Mouse (Mus musculus) embryonic facial prominence, embryonic 13.5 days (tissue): Measurements from ENCODE around the gene Slc7a7. TPM values are rescaled to one million over a fixed set of nuclear protein-coding genes. Genes with fewer than 3 reads are reported as not detected.
A peak's percentile ranks its signal among the peaks of the same experiment; 100 is the strongest.

Source experiments
- ATAC-seq: fragments of 200-750 bp; cut with Nextera tagmentation; 2 replicates; pipeline ENCODE4 v1.8.0; 2017; ENCODE audit warnings: low read depth; ENCODE audit not compliant: insufficient number of reproducible peaks, insufficient read depth, low FRiP score, low TSS enrichment
- H3K27ac ChIP-seq: fragments of 300-500 bp; sonication (generic); 2 replicates; pipeline ENCODE4 v1.5.1; 2015; ENCODE audit warnings: moderate library complexity, mild to moderate bottlenecking, inconsistent platforms
- H3K27me3 ChIP-seq: fragments of 300-500 bp; sonication (generic); 2 replicates; pipeline ENCODE4 v1.6.1; 2015; ENCODE audit warnings: mild to moderate bottlenecking, inconsistent platforms
- H3K36me3 ChIP-seq: fragments of 300-500 bp; sonication (generic); 2 replicates; pipeline ENCODE4 v1.6.1; 2015; ENCODE audit warnings: mild to moderate bottlenecking, inconsistent platforms
- H3K4me1 ChIP-seq: fragments of 300-500 bp; sonication (generic); 2 replicates; pipeline ENCODE4 v1.6.1; 2015; ENCODE audit warnings: inconsistent platforms
- H3K4me2 ChIP-seq: fragments of 300-500 bp; sonication (generic); 2 replicates; pipeline ENCODE4 v1.6.1; 2015; ENCODE audit warnings: moderate library complexity, mild to moderate bottlenecking, inconsistent platforms
- H3K4me3 ChIP-seq: fragments of 300-500 bp; sonication (generic); 2 replicates; pipeline ENCODE4 v1.5.1; 2015; ENCODE audit warnings: mild to moderate bottlenecking, inconsistent platforms
- H3K9ac ChIP-seq: fragments of 300-500 bp; sonication (generic); 2 replicates; pipeline ENCODE4 v1.6.1; 2015; ENCODE audit warnings: mild to moderate bottlenecking, inconsistent platforms
- H3K9me3 ChIP-seq: fragments of 300-500 bp; sonication (generic); 2 replicates; pipeline ENCODE4 v1.6.1; 2016; ENCODE audit warnings: inconsistent platforms
- WGBS: fragments of 180-500 bp; shearing (Covaris S2); methylation state at CpG from one replicate; pipeline ENCODE4 v1.1.7; 2015; ENCODE audit warnings: mixed read lengths; 5-methylcytosine and 5-hydroxymethylcytosine counted together
- polyA plus RNA-seq: library from polyadenylated mRNA; unstranded; fragments of >200 nt; fragmentation: Nextera tagmentation; extraction: Ambion mirVana; gene quantifications from 2 replicates; pipeline ENCODE4 v1.2.1, GENCODE M21; 2015

The Slc7a7 gene
- polyA plus RNA-seq = 4.5 and 6.2 TPM in 2 replicates

DNA sequence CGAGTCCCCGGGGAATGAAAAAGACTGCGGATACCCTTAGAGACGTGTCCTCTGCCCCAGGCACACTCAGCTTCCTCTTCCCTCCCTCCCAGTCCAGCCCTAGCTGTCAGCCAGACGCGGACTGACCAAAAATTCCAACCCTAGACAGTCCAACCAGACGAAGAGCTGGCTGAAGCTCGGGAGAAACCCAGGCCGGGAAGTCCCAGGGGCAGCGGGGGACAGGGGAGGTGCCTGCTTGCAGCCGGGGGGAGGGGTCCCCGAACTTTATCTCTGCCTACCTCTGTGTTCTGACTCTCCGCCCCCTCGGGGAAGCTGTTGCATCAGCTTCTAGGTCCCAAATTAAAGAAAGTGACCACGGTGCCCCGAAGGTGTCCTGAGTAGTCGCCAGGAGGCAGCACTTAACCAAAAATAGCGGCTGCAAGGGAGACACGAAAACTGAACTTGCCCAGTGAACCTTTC lies at the start of gene Slc7a7:
Gene Slc7a7 (minus strand): TSS at position 158 of the 459 bp plus-strand sequence.
- ATAC-seq = no peak
- Histone ChIP-seq H3K27ac (no peak within 1 kb of the TSS), H3K4me1 (peaks cover 31% of the 10 kb centered on the region), H3K36me3 (no peaks in the 10 kb centered on the region), H3K9me3 (no peaks in the 10 kb centered on the region; the same call in 1 of the 2 replicates), H3K4me2 (peak within 1 kb of the TSS; percentile 39), H3K4me3 (peak within 1 kb of the TSS; percentile 20), H3K9ac (peak within 1 kb of the TSS; percentile 40; the same call in 1 of the 2 replicates), H3K27me3 (peaks cover 29% of the 10 kb centered on the region)
- 4% methylated on average over 19 of the region's 19 CpGs for WGBS

DNA sequence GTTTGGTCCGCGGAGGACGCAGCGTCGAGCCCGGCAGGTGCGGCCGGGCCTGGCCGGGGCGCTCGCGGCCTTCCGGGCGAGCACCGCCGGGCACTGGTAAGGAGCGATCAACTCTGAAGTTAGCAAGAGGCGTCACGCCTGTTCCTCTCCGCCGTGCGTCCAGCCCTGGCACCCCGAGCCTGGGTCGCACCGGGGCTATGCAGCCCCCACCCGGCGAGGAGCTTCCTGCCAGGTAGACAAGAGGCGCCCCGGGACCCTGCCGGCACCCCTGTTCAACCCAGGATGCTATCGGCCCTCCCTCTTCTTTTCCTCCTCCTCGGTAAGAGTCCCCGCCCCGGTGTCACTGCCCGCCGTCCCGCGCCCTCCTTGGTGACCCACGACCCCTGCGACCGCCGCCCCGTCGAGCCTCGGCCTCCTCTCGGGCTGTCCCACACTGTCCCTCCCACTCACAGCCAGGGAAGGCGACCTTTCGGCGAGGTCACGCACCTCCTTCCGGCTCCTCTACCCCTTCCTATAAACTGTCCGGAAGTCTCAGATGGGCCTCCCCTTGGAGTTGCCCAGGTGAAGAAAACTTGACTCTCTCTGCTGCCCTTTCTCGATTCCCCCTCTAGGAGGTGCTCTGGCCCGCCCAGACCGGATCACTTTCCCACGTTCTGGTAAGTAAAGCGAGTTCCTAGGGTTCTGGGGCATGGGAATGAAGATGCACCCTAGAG lies 46.9 kb upstream of the Slc7a7 start:
- peak; percentile 56 for ATAC-seq
- Histone ChIP-seq H3K4me2 (peak overlapping the region; percentile 87), H3K9ac (peak overlapping the region; percentile 84), H3K27ac (peak overlapping the region; percentile 55), H3K36me3 (peaks cover 27% of the 10 kb centered on the region), H3K4me3 (peak overlapping the region; percentile 87), H3K27me3 (no peaks in the 10 kb centered on the region), H3K4me1 (peaks cover 15% of the 10 kb centered on the region), H3K9me3 (no peaks in the 10 kb centered on the region)
- WGBS = 1% methylated on average over 57 of the region's 57 CpGs

DNA sequence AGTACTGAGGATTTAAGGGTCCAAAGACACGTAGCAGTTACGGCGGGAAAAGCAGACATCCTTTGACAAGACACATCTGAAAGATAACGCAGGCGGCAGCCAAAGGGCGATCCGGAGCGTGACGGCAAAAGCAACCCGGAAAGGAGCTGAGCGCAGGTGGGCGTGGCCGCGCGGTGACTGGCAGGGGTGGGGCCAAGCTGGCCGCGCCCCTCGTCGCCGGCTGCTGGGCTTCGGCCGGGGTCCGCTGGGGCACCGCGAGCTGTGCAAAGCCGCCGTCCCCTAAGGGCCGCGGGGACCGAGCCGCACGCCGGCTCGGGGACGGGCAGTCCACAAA lies 46.3 kb upstream of the Slc7a7 start, which contains the start of gene Lrp10:
Gene Lrp10 (plus strand): TSS at position 179 of the 334 bp plus-strand sequence.
- Histone ChIP-seq H3K4me2 (peak within 1 kb of the TSS; percentile 87), H3K27ac (peak within 1 kb of the TSS; percentile 55), H3K36me3 (peaks cover 22% of the 10 kb centered on the region), H3K4me3 (peak within 1 kb of the TSS; percentile 87), H3K9me3 (no peaks in the 10 kb centered on the region), H3K4me1 (peaks cover 15% of the 10 kb centered on the region), H3K27me3 (no peaks in the 10 kb centered on the region), H3K9ac (peak within 1 kb of the TSS; percentile 84)
- under 1% methylated on average over 35 of the region's 35 CpGs for WGBS
- peak; percentile 84 for ATAC-seq

DNA sequence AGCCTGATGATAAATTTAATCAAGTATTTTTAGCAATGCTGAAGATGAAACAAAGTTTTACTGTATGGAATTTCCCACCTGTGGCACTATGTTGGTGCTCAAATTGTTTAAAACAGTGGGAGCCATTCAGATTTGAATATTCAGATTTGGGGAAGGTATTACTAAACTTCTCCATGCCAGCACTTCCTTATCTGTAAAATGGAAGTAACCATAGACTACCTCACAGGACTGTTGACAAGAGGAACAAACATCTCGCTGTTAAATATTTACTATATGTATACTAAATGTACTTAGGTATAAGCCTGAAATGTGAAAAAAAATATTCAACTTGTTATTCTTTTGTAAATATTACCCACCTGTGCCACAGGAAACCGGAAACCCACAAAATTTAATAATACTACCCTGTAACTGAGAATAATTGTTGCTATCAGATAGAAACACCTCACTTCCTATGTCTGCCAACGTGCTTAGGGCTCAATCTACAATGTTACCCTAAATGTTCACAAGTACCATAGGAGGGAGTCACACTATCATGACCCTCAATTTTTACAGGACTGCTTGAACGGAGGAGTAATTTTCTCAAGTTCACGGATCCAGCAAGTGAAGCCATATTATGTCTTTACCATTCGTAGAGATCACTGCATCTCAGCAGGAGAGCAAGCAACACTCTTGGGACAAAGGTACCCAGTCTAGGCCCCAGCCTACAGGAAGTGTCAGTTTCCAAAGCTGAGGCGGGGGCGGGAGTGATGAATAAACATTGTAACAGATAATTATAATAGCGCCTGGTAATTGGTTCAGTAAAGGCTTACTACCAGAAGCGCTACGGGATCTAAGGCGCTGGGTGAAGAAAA lies 45.8 kb upstream of the Slc7a7 start:
- H3K27ac ChIP-seq = no peak overlapping the region
- H3K4me3 ChIP-seq = peak overlapping the region; percentile 87
- no peaks in the 10 kb centered on the region for H3K9me3 ChIP-seq
- H3K4me2 ChIP-seq = peak overlapping the region; percentile 87
- peaks cover 16% of the 10 kb centered on the region for H3K36me3 ChIP-seq
- 12% methylated on average over 12 of the region's 12 CpGs for WGBS
- ATAC-seq = no peak
- peak overlapping the region; percentile 84 for H3K9ac ChIP-seq
- H3K27me3 ChIP-seq = no peaks in the 10 kb centered on the region
- H3K4me1 ChIP-seq = peaks cover 15% of the 10 kb centered on the region

DNA sequence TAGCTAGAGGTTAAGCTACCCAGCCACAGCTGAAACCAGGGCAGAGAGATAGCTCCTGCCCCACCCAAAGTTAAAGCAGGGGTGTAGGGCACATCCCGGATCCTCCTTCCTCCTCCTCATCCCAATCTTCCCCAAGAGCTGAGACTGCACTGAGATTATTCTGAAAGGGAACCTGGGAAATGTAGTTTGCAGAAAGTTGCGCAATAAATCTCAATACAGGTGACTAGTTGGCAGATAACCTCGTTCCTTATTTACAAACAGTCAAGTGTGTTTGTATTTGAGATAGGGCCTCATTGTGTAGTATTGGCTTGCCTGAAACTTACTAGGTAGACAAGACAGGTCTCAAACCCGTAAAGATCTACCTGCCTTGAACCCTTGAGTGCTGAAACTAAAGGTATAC lies 44.6 kb upstream of the Slc7a7 start:
- ATAC-seq = no peak

DNA sequence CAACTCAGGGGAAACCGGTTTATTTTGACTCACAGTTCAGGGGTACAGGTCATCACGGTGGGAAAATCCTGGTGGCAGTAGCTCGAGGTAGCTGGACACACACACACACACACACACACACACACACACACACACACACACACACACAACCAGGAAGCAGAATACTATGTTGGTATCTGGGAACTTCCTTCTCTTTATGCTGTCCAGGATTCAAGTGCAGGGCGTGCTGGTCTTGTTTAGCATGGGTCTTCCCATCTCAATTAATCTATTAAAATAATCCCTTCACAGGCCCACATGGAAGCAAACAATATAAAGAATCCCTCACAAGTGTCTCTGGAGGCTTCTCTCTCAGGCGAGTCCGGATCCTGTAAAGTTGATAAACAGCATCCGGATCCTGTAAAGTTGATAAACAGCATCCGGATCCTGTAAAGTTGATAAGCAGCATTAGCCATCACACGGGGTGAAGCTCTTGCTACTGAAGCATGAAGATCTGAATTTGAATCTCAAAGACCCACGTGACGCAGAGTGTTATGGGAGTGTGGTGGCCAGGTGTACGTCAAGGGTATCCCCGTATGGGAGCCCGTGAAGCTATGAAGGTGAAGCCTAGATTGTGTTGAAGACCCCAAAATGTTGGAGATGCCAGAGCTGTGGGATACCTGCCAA lies 40.5 kb upstream of the Slc7a7 start:
- Histone ChIP-seq H3K4me2 (no peak overlapping the region), H3K4me3 (no peak overlapping the region), H3K27me3 (no peaks in the 10 kb centered on the region), H3K36me3 (no peaks in the 10 kb centered on the region), H3K4me1 (no peaks in the 10 kb centered on the region), H3K27ac (no peak overlapping the region), H3K9ac (no peak overlapping the region), H3K9me3 (no peaks in the 10 kb centered on the region)
- ATAC-seq = no peak
- 85% methylated on average over 14 of the region's 14 CpGs for WGBS

More for the DNA sequence above, 44.6 kb upstream of the Slc7a7 start:
- Histone ChIP-seq H3K9ac (no peak overlapping the region), H3K27me3 (no peaks in the 10 kb centered on the region), H3K9me3 (no peaks in the 10 kb centered on the region), H3K4me1 (peaks cover 15% of the 10 kb centered on the region), H3K27ac (no peak overlapping the region), H3K4me3 (no peak overlapping the region), H3K4me2 (no peak overlapping the region), H3K36me3 (peaks cover 4% of the 10 kb centered on the region)
- 81% methylated on average over 4 of the region's 4 CpGs for WGBS

DNA sequence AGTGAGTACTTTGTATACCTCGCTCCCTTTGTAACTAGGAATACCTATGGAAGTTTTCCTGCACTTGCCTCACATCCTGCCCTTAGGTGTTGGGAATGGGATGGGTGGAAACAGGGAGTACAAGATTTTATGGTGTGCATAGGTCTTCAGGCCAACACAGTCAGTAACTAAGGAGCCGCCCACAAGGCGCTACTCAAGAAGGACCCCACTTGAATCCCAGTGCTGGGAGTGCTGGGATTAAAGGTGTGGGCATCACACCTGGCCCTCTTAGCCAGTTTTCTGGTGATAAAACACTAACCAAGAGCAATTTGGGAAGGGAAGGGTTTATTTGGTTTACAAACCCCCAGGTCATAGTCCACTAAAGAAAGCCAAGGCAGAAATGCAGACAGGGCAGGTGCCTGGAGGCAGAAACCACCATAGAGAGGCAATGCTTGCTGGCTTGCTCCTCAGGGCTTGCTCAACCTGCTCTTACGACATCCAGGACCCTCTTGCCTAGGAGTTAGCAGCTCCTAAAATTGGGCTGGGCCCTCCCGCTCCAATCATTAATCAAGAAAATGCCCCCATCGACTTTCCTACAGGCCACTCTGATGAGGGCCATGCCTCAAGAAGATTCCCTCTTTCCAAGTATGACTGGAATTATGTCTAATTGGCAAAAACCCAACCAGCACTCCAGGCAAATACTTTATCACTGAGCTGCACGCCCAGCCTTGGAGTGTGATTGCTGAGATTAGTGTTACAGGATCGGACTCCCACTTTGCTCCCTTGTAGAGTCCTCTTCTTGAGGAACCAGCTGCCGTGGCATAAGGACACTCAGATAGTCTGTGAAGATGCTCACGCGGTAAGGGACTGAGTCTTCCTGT lies 37.3 kb upstream of the Slc7a7 start:
- ATAC-seq = no peak
- H3K9ac ChIP-seq = no peak overlapping the region
- H3K27me3 ChIP-seq = no peaks in the 10 kb centered on the region
- no peaks in the 10 kb centered on the region for H3K4me1 ChIP-seq
- H3K4me2 ChIP-seq = no peak overlapping the region
- 85% methylated on average over 11 of the region's 11 CpGs for WGBS
- no peak overlapping the region for H3K27ac ChIP-seq
- H3K36me3 ChIP-seq = no peaks in the 10 kb centered on the region
- H3K9me3 ChIP-seq = no peaks in the 10 kb centered on the region
- no peak overlapping the region for H3K4me3 ChIP-seq

DNA sequence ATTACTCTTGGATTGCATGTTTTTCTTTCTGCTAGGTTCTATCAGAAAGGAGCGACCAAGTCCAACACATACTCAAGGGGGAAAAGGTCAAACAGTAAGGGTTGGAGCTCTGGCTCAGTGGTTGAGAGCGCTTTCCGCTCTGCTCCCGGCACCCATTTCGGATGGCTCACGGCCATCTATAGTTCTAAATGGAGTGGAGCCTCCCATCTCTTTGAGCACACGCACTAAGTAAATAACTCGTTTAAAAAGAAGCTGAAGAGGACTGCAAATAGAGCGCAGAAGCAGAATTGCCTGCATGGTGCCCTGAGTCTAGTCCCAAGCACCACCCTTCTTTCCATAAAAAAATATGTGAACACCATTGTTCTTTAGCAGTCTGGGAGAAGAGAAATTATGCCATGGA lies 36.0 kb upstream of the Slc7a7 start:
- WGBS = 87% methylated on average over 9 of the region's 9 CpGs
- Histone ChIP-seq H3K4me1 (peaks cover 8% of the 10 kb centered on the region), H3K36me3 (no peaks in the 10 kb centered on the region), H3K4me2 (no peak overlapping the region), H3K9me3 (no peaks in the 10 kb centered on the region), H3K27ac (no peak overlapping the region), H3K4me3 (no peak overlapping the region), H3K9ac (no peak overlapping the region), H3K27me3 (no peaks in the 10 kb centered on the region)
- no peak for ATAC-seq

DNA sequence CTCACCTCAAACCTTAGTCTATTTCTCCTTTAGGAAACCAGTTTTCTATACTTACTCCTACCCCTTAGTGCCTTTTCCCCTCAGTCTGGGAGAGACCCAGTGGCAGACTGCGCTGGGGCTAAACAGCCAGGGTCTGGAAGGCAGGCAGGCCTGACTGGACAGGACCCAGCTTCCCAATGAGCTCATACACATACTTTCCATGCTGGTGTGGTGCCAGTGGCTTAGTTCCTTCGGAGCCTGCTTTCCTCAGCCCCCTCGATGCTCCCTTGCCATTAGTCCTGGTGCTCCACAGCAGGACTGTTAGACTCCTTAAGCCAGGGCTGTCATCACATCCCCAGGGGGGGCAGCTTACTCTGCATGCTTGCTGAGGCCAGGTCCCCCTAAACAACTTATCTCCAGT lies 27.9 kb upstream of the Slc7a7 start:
- no peak overlapping the region for H3K9ac ChIP-seq
- no peak for ATAC-seq
- no peak overlapping the region for H3K4me2 ChIP-seq
- WGBS = 68% methylated on average over 3 of the region's 3 CpGs
- no peaks in the 10 kb centered on the region for H3K9me3 ChIP-seq
- H3K27ac ChIP-seq = no peak overlapping the region
- no peak overlapping the region for H3K4me3 ChIP-seq
- no peaks in the 10 kb centered on the region for H3K27me3 ChIP-seq
- H3K4me1 ChIP-seq = peaks cover 38% of the 10 kb centered on the region
- peaks cover 14% of the 10 kb centered on the region for H3K36me3 ChIP-seq

DNA sequence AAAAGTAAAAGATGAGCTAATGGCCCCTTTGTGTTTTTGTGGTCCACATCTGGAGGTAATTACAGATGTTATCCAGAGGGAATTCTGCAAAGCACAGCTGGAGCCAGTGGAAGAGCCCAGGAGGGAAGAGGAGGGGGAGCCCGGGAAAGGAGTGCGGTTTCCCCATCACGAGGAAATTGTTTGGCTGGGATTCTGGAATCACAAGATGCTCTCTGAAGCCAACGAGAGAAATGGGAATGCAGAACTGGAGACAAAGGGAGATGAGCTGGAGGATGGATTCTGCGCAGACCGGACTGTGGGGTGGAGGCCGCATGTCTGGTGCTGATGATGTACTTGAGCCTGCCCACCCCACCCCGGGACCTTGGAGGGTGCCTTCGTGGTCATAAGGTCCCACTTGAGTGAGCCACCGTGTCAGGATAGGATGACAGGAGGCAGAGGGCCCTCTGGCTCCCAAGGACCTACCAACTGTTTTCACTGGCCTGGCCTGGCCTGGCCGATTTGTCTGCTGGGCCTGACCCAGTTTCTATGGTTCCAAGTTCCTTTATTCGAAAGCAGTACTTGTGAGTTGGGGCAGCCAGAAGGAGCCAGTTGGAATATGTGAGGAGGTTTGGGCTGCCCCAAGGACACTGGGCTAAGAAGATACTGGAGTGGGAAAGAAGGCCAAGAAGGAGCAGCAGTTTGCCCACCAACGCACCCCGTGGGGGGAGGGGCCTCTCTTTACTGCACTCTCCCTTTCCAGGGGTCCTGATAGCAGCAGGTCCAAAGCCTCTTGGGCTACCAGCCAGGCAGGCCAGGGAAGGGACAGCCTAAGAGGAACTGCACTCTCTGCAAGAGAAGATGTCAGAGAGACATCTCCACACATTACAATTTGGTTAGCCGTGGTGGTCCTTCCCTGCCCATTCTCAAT lies 26.4 kb upstream of the Slc7a7 start:
- Histone ChIP-seq H3K4me2 (peak overlapping the region; percentile 38), H3K36me3 (peaks cover 29% of the 10 kb centered on the region), H3K9ac (peak overlapping the region; percentile 58; the same call in 1 of the 2 replicates), H3K27ac (peak overlapping the region; percentile 95), H3K27me3 (no peaks in the 10 kb centered on the region), H3K4me1 (peaks cover 39% of the 10 kb centered on the region), H3K4me3 (no peak overlapping the region), H3K9me3 (no peaks in the 10 kb centered on the region)
- 0 out of 2 replicates have a peak, but pooled peaks have one; percentile 38 for ATAC-seq
- WGBS = 46% methylated on average over 15 of the region's 15 CpGs
